Mouse (Mus musculus) kidney, adult 2 months (tissue): ENCODE results near the gene Tmprss11c. TPM values are rescaled to one million over a fixed set of nuclear protein-coding genes. Genes with fewer than 3 reads are reported as not detected.
"Not testable (repeated sequence)": the region's sequence is repeated elsewhere in the genome, so short reads cannot be mapped to it uniquely, and the experiment has no call there.

Experiments
- DNase-seq: peaks from one replicate; pipeline ENCODE4 v3.0.0; 2021
- H3K27ac ChIP-seq: fragments of 200-500 bp; 2 replicates; pipeline ENCODE4 v1.5.1; 2012; ENCODE audit warnings: low read depth, low read length, control low read depth, inconsistent platforms; ENCODE audit not compliant: insufficient read depth
- H3K27me3 ChIP-seq: fragments of 200-500 bp; replicated peaks from 2 replicates; pipeline ENCODE4 v1.6.1; 2012; ENCODE audit warnings: mild to moderate bottlenecking, moderate library complexity, low read length, inconsistent platforms; ENCODE audit not compliant: control insufficient read depth, insufficient read depth
- H3K36me3 ChIP-seq: fragments of 200-500 bp; 2 replicates; pipeline ENCODE4 v1.6.1; 2012; ENCODE audit warnings: mild to moderate bottlenecking, moderate library complexity, low read length, inconsistent platforms; ENCODE audit not compliant: control insufficient read depth, insufficient read depth
- H3K4me1 ChIP-seq: fragments of 200-500 bp; 2 replicates; pipeline ENCODE4 v1.6.1; 2011; ENCODE audit warnings: low read length; ENCODE audit not compliant: control insufficient read depth, insufficient read depth
- H3K4me3 ChIP-seq: fragments of 200-500 bp; 2 replicates; pipeline ENCODE4 v1.5.1; 2011; ENCODE audit warnings: mild to moderate bottlenecking, low read depth, low read length, control low read depth; ENCODE audit not compliant: insufficient read depth
- CTCF ChIP-seq: fragments of 200-500 bp; conservative IDR thresholded peaks from 2 replicates; pipeline ENCODE4 v1.5.1; 2011; ENCODE audit warnings: low read depth, mild to moderate bottlenecking, control low read depth, low read length, moderate library complexity, mixed read lengths; ENCODE audit not compliant: insufficient read depth, insufficient read length
- POLR2A ChIP-seq: fragments of 200-500 bp; IDR thresholded peaks from one replicate; pipeline ENCODE4 v1.6.1; 2011; ENCODE audit warnings: low read depth, low read length, control low read depth
- WGBS: fragments of 180-500 bp; shearing (Covaris S2); methylation state at CpG from one replicate; pipeline ENCODE4 v1.1.7; 2018; 5-methylcytosine and 5-hydroxymethylcytosine counted together
- polyA plus RNA-seq: library from polyadenylated mRNA; depleted of rRNA; stranded (reverse); fragments of >200 nt; gene quantifications from 2 replicates; pipeline ENCODE4 v1.2.3, GENCODE M21; 2012; rRNA removed

Tmprss11c gene
- polyA plus RNA-seq, result not detected in 2 replicates

DNA sequence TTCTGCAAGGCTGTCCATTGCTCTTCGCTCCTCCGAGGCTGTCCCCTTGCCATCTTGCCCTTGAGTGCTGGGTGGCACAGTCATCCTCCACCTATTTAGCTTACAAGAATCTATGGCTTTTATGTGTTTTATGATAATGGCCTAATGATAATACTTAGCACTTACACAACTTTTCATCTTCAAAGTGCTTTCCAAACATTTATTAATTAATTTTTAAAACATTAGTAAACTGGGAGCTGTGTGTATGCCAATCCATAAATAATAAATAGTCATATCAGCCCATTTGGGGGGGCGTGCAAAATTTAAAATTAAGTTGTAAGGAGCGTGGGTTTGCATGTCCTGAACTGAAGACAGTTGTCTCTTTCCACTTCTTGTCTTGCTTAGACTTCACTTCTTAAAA, at the start of gene Tmprss11c:
Gene Tmprss11c (minus strand): TSS at position 101 of the 400 bp plus-strand sequence.
- Histone ChIP-seq H3K36me3 (no peaks in the 10 kb centered on the region), H3K27me3 (no peaks in the 10 kb centered on the region), H3K4me3 (no peak within 1 kb of the TSS), H3K4me1 (no peaks in the 10 kb centered on the region), H3K27ac (no peak within 1 kb of the TSS)
- WGBS, result 73% methylated on average over 4 of the region's 4 CpGs
- TF ChIP-seq POLR2A (no peak), CTCF (no peak)
- no peak for DNase-seq

DNA sequence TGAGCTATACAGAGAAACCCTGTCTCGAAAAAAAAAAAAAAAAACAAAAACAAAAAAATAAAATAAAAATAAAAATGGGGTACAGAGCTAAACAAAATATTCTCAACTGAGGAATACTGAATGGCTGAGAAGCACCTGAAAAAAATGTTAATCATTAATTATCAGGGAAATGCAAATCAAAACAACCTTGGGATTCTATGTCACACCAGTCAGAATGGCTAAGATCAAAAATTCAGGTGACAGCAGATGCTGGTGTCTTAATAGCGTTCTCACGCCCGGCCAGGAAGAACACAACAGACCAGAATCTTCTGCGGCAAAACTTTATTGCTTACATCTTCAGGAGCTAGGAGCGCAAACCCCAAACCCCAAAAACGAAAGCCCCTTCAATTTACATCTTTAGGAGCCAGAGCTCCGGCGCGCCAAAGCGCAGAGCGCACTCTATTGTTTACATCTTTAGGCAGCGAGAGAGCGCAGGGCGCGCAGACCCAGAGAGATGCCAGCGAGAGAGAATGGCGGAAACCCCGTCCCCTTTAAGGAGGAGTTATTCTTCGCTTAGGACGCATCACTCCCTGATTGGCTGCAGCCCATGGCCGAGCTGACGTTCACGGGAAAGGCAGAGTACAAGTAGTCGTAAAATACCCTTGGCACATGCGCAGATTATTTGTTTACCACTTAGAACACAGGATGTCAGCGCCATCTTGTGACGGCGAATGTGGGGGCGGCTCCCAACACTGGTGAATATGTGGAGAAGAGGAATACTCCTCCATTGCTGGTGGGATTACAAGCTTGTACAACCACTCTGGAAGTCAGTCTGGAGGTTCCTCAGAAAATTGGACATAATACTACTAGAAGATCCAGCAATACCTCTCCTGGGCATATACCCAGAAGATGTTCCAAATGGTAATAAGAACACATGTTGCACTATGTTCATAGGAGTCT, 29.2 kb upstream of the Tmprss11c start:
- H3K4me1 ChIP-seq, DNase-seq, H3K36me3 ChIP-seq, H3K27me3 ChIP-seq, H3K27ac ChIP-seq: not testable (repeated sequence)
- H3K4me3 ChIP-seq, result peak overlapping the region; percentile 44
- WGBS, result 52% methylated on average over 30 of the region's 30 CpGs

DNA sequence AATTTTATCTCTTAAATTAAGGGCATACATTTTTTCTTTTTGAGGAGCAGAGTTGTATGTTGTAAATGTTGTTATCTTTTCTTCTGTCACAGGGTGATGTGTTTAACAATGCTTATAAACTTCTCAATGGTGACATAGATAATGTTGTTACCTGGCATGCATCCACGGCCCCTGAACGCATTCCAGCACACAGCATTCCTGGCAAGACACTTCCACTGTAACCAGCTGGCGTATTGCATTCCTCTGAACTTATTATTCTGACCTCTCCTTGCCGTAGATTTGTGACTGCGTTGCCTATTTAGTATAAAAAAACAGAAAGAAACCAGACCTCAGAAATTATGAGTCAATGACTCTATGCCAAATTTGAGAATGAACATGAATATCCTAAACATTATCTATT, 17.0 kb upstream of the Tmprss11c start:
- Histone ChIP-seq H3K4me1 (no peaks in the 10 kb centered on the region), H3K4me3 (no peak overlapping the region), H3K27me3 (no peaks in the 10 kb centered on the region), H3K36me3 (no peaks in the 10 kb centered on the region), H3K27ac (no peak overlapping the region)
- 66% methylated on average over 5 of the region's 5 CpGs for WGBS
- DNase-seq, result no peak
- no peak for TF ChIP-seq POLR2A
- TF ChIP-seq CTCF, result no peak

DNA sequence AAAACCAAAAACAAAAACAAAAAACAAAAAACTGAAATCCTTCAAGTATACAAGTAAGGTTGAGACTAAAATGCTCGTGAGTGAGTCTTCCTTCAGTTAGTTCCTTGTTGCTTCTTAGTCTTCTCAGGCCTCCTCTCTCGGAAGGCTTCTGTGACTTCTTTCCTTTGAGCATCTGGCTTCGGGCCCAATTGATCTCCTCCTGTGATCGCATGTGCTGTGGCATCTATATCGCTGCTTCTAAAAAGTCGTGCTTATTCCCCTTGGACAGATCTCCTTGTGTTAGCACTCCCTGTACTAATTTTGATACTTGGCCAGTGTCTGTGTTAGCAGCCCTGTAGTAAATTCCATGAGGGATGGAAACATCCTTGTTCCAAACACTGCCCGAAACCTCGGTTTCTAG, 14.8 kb upstream of the Tmprss11c start:
- WGBS, result 84% methylated on average over 8 of the region's 8 CpGs
- TF ChIP-seq CTCF (no peak), POLR2A (no peak)
- Histone ChIP-seq H3K27me3 (no peaks in the 10 kb centered on the region), H3K27ac (no peak overlapping the region), H3K4me3 (no peak overlapping the region), H3K36me3 (no peaks in the 10 kb centered on the region), H3K4me1 (no peaks in the 10 kb centered on the region)
- no peak for DNase-seq

DNA sequence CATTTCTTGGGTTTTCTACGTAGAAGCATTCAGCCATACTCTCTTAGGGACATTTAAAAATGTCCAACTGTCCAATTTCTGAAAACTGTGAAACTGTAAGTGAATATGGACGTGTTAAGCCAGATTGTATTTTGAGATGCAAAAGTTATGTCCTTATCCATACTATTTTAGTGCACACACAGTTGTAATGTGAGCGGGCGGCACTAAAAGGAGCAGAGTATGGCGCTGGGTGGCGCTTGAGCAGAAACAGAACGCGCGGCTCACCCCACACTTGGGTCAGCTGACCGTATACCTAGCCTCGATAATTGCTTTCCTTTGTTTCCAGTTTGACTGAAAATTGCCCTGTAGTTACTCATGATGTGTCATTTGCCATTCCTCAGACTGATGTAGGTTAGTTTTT, 42.5 kb downstream of the Tmprss11c start:
- 90% methylated on average over 11 of the region's 11 CpGs for WGBS
- H3K36me3 ChIP-seq, result no peaks in the 10 kb centered on the region
- no peak overlapping the region for H3K27ac ChIP-seq
- H3K4me3 ChIP-seq, result no peak overlapping the region
- TF ChIP-seq CTCF, result no peak
- no peak for TF ChIP-seq POLR2A
- no peaks in the 10 kb centered on the region for H3K4me1 ChIP-seq
- no peaks in the 10 kb centered on the region for H3K27me3 ChIP-seq
- DNase-seq, result no peak

DNA sequence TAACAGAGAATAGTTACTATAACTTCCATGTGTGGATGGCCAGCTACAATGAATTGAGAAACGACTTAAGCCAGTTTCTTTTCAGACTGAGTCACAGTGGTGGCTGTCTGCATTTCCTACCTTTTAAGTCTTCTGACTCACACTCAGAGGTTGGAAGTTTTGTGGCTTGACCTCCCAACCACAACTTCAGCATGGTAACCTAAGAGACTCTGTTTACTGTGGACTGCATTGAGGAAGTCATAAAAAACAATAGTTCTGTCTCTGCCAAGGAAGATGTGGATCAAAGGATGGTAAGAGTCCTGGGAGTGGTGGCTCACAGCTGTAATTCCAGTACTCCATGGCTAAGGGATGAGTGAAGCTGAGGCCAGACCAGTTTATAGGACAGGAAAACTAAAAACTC, 44.2 kb downstream of the Tmprss11c start:
- Histone ChIP-seq H3K4me3 (no peak overlapping the region), H3K27ac (no peak overlapping the region), H3K27me3 (no peaks in the 10 kb centered on the region), H3K4me1 (no peaks in the 10 kb centered on the region), H3K36me3 (no peaks in the 10 kb centered on the region)
- TF ChIP-seq POLR2A (no peak), CTCF (no peak)
- WGBS, result 36% methylated on average over 1 of the region's 1 CpGs
- no peak for DNase-seq

DNA sequence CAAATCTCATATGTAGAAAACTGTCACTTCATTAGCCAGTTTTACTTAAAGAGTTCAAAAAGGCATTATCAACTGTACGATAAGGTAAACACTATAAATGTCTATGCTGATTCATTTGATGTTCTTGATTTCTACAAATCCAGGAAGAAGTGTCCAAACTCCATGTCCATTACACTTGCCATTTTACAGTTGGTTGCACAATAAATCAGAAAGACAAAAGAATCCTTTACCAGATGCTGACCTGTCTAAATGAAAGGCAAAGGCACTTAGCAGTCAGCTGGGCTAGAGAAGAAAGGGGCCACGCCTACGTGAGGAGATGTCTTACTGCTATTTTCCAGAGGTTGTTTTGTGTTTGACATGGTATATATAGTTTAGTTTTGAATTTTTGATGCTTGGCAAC, 44.8 kb downstream of the Tmprss11c start:
- Histone ChIP-seq H3K4me3 (no peak overlapping the region), H3K4me1 (no peaks in the 10 kb centered on the region), H3K36me3 (no peaks in the 10 kb centered on the region), H3K27me3 (no peaks in the 10 kb centered on the region), H3K27ac (no peak overlapping the region)
- DNase-seq, result no peak
- TF ChIP-seq POLR2A (no peak), CTCF (no peak)
- WGBS, result 74% methylated on average over 3 of the region's 3 CpGs
